19 mouse cellular contexts compared by ENCODE assay signal in the genomic region with DNA sequence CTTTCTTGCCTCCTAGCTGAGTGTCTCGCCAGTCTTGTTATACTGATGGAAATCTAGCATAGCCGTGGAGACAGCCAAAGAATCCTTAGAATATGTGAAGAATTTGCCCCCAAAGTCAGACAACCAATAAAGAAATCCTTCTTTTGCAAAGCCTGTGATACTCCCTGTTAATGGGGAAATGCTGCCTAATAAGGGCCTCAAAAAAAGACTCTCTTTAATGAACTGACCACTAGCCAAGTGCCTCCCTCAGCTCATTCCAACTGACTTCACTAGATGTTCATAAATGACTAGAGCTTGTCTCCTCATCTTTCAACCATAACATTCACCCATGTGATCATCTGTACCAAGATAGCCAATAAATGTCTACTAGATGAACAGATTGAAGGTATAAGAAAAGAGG.
"Had no signal": no experiment of that assay in that cellular context is flagged by ENCODE, and none has a peak within 500 bp of the region (broad histone marks: within the 10 kb centered on the region; RNA-seq: fewer than 3 reads in every experiment).

No protein-coding gene starts in this region.

- H3K27me3 ChIP-seq: midbrain, embryonic 12.5 days; neural tube, embryonic 13.5 days; neural tube, embryonic 15.5 days had no signal

- ATAC-seq: midbrain, embryonic 16.5 days had no signal

- H3K36me3 ChIP-seq: midbrain, embryonic 10.5 days; midbrain, embryonic 12.5 days; neural tube, embryonic 13.5 days; neural tube, embryonic 15.5 days had no signal

- H3K4me3 ChIP-seq: midbrain, embryonic 10.5 days; midbrain, embryonic 12.5 days; myocyte; neural tube, embryonic 13.5 days; neural tube, embryonic 15.5 days had no signal

- H3K4me1 ChIP-seq: midbrain, embryonic 10.5 days; midbrain, embryonic 12.5 days; neural tube, embryonic 13.5 days; neural tube, embryonic 15.5 days had no signal

- H3K9me3 ChIP-seq: midbrain, embryonic 10.5 days; midbrain, embryonic 12.5 days; neural tube, embryonic 13.5 days; neural tube, embryonic 15.5 days had no signal

- DNase-seq: lung, adult 18-20 months; lung, embryonic 14.5 days; lung, postnatal 14 days; lung, postnatal 36 days; midbrain, embryonic 14.5 days; retina, postnatal 1 day; right cerebral cortex, adult 18-20 months; right cerebral cortex, postnatal 25 days; right cerebral cortex, postnatal 4 days; spleen, adult 18-20 months; thymus, adult 18-20 months; thymus, postnatal 14 days; thymus, postnatal 36 days had no signal

- H3K9ac ChIP-seq: lung, embryonic 14.5 days; midbrain, embryonic 12.5 days; neural tube, embryonic 13.5 days; neural tube, embryonic 15.5 days had no signal

- H3K27ac ChIP-seq: midbrain, embryonic 10.5 days; midbrain, embryonic 12.5 days; neural tube, embryonic 13.5 days; neural tube, embryonic 15.5 days had no signal

- H3K4me2 ChIP-seq: lung, embryonic 14.5 days; midbrain, embryonic 12.5 days; neural tube, embryonic 13.5 days; neural tube, embryonic 15.5 days had no signal
